Mouse (Mus musculus) heart, embryonic 12.5 days (tissue): Measurements from ENCODE around the gene Cntnap1. TPM values are rescaled to one million over a fixed set of nuclear protein-coding genes. Genes with fewer than 3 reads are reported as not detected.
"Not testable (repeated sequence)": the region's sequence is repeated elsewhere in the genome, so short reads cannot be mapped to it uniquely, and the experiment has no call there.

Experiments used
- ATAC-seq: fragments of 200-750 bp; cut with Nextera tagmentation; 2 replicates; pipeline ENCODE4 v1.8.0; 2017; ENCODE audit warnings: moderate TSS enrichment, moderate library complexity; ENCODE audit not compliant: insufficient number of reproducible peaks, low FRiP score
- H3K27ac ChIP-seq: fragments of 300-500 bp; sonication (generic); 2 replicates; pipeline ENCODE4 v1.5.1; 2016; ENCODE audit warnings: mild to moderate bottlenecking, moderate library complexity; ENCODE audit not compliant: poor library complexity, severe bottlenecking
- H3K27me3 ChIP-seq: fragments of 300-500 bp; sonication (generic); replicated peaks from 2 replicates; pipeline ENCODE4 v1.6.1; 2016; ENCODE audit warnings: mild to moderate bottlenecking, moderate library complexity
- H3K36me3 ChIP-seq: fragments of 300-500 bp; sonication (generic); 2 replicates; pipeline ENCODE4 v1.6.1; 2016; ENCODE audit warnings: mild to moderate bottlenecking, moderate library complexity
- H3K4me1 ChIP-seq: fragments of 300-500 bp; sonication (generic); replicated peaks from 2 replicates; pipeline ENCODE4 v1.6.1; 2016; ENCODE audit warnings: mild to moderate bottlenecking
- H3K4me2 ChIP-seq: fragments of 300-500 bp; sonication (generic); 2 replicates; pipeline ENCODE4 v1.6.1; 2016; ENCODE audit warnings: mild to moderate bottlenecking, moderate library complexity
- H3K4me3 ChIP-seq: fragments of 300-500 bp; sonication (generic); 2 replicates; pipeline ENCODE4 v1.5.1; 2016; ENCODE audit warnings: mild to moderate bottlenecking
- H3K9ac ChIP-seq: fragments of 300-500 bp; sonication (generic); 2 replicates; pipeline ENCODE4 v1.6.1; 2016; ENCODE audit warnings: mild to moderate bottlenecking, moderate library complexity
- H3K9me3 ChIP-seq: fragments of 300-500 bp; sonication (generic); replicated peaks from 2 replicates; pipeline ENCODE4 v1.6.1; 2016; ENCODE audit warnings: mild to moderate bottlenecking, moderate library complexity
- WGBS: fragments of 180-500 bp; shearing (Covaris S2); methylation state at CpG from one replicate; pipeline ENCODE4 v1.1.7; 2016; 5-methylcytosine and 5-hydroxymethylcytosine counted together
- polyA plus RNA-seq: library from polyadenylated mRNA; unstranded; fragments of >200 nt; fragmentation: Nextera tagmentation; extraction: Ambion mirVana; gene quantifications from 2 replicates; pipeline ENCODE4 v1.2.1, GENCODE M21; 2016

Cntnap1 gene
- polyA plus RNA-seq, 1 experiment from 2014 or later = 0.37 TPM

- no peak for ATAC-seq
- Histone ChIP-seq H3K4me2 (no peak overlapping the region), H3K4me1 (peaks cover 16% of the 10 kb centered on the region; the same call in 1 of the 2 replicates), H3K27ac (no peak overlapping the region), H3K9me3 (no peaks in the 10 kb centered on the region), H3K4me3 (no peak overlapping the region), H3K9ac (no peak overlapping the region), H3K27me3 (no peaks in the 10 kb centered on the region), H3K36me3 (no peaks in the 10 kb centered on the region)
- 85% methylated on average over 1 of the region's 1 CpGs for WGBS
These were observed 17.5 kb upstream of the Cntnap1 start for GRCm38 (mm10) chr11:101152825-101153224.

DNA sequence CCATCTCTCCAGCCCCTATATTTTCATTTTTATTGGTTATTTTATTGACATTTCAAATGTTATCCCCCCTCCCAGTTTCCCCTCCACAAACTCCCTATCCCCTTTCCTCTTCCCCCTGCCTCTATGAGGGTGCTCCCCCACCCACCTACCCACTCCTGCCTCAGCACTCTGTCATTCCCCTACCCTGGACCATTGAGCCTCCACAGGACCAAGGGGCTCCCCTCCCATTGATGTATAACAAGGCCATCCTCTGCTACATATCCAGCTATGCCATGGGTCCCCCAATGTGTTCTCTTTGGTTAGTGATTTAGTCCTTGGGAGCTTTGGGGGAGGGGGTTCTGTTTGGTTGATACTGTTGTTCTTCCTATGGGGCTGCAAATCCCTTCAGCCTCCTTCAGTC lies 15.7 kb upstream of the Cntnap1 start:
- Histone ChIP-seq H3K27ac (no peak overlapping the region), H3K9me3 (no peaks in the 10 kb centered on the region), H3K4me1 (peaks cover 6% of the 10 kb centered on the region; the same call in 1 of the 2 replicates), H3K4me3 (no peak overlapping the region), H3K27me3 (no peaks in the 10 kb centered on the region), H3K36me3 (no peaks in the 10 kb centered on the region), H3K4me2 (no peak overlapping the region), H3K9ac (no peak overlapping the region)
- ATAC-seq = no peak

- Histone ChIP-seq H3K4me3 (no peak overlapping the region), H3K27me3 (no peaks in the 10 kb centered on the region), H3K4me1 (peaks cover 5% of the 10 kb centered on the region; the same call in 1 of the 2 replicates), H3K9me3 (no peaks in the 10 kb centered on the region), H3K4me2 (peak overlapping the region; percentile 75; the same call in 1 of the 2 replicates), H3K36me3 (no peaks in the 10 kb centered on the region), H3K27ac (no peak overlapping the region), H3K9ac (no peak overlapping the region)
- no peak for ATAC-seq
- 62% methylated on average over 6 of the region's 6 CpGs for WGBS
These were observed 15.2 kb upstream of the Cntnap1 start for GRCm38 (mm10) chr11:101155151-101155550.

DNA sequence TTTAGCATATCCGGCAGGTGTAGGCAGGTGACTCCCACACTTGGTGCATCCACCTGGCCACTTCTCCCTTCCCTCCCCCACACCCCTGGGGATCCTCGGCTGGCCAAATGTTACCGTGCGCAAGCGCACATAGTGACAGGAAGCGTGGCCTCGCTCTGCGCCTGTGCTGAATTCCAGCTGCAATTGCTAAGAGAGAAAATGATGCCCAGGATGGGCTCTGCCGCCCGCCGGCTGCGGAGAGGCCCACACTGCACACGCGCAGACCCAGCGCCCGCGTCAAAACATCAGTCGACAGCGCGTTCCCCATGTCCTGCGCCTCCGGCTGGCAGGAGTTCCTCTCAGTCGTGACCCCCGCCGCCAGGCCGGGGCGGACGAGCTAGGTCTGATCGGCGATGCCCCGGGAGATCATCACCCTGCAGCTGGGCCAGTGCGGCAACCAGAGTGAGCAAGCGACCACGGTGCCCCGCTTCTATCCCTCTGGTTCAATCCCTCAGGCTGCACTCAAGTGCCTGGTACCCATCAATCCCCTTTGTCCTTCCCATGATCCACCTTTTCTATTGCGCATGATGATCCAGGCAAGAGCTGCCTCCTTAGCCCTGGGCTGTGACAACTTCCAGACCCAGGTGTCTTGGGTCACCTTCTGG lies 14.5 kb upstream of the Cntnap1 start, which contains the start of gene Tubg2:
Gene Tubg2 (plus strand): TSS at position 180 of the 644 bp plus-strand sequence.
- WGBS = 2% methylated on average over 36 of the region's 36 CpGs
- peak within 1 kb of the TSS; percentile 59 for H3K9ac ChIP-seq
- H3K27me3 ChIP-seq = no peaks in the 10 kb centered on the region
- H3K36me3 ChIP-seq = peaks cover 1% of the 10 kb centered on the region; the same call in 1 of the 2 replicates
- H3K27ac ChIP-seq = peak within 1 kb of the TSS; percentile 14; the same call in 1 of the 2 replicates
- ATAC-seq = peak; percentile 66
- peaks cover 5% of the 10 kb centered on the region; the same call in 1 of the 2 replicates for H3K4me1 ChIP-seq
- H3K4me3 ChIP-seq = peak within 1 kb of the TSS; percentile 46
- H3K4me2 ChIP-seq = peak within 1 kb of the TSS; percentile 75
- no peaks in the 10 kb centered on the region for H3K9me3 ChIP-seq

DNA sequence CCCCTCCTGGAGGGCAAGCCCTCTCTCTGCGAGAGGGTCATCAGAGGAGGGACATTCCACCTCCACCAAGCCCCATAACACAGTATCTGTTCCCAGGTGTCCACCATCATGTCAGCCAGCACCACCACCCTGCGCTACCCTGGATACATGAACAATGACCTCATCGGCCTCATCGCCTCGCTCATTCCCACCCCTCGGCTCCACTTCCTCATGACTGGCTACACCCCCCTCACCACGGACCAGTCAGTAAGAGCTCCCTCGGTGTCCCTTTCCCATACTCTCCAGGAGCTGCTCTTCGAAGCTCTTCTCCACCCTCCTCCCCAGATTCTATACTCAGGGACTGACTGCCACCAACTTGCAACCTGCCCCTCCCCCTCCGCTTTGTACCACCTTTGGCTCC lies 10.2 kb upstream of the Cntnap1 start:
- H3K36me3 ChIP-seq = peaks cover 44% of the 10 kb centered on the region
- H3K27me3 ChIP-seq = peaks cover 39% of the 10 kb centered on the region
- ATAC-seq, H3K9me3 ChIP-seq, H3K4me2 ChIP-seq, H3K4me3 ChIP-seq, H3K9ac ChIP-seq, H3K27ac ChIP-seq: not testable (repeated sequence)
- H3K4me1 ChIP-seq = peaks cover 21% of the 10 kb centered on the region
- WGBS = 72% methylated on average over 9 of the region's 10 CpGs

GRCm38 (mm10) chr11:101160981-101161505 lies 9.3 kb upstream of the Cntnap1 start:
- WGBS = 72% methylated on average over 8 of the region's 8 CpGs
- peaks cover 51% of the 10 kb centered on the region for H3K36me3 ChIP-seq
- H3K9me3 ChIP-seq, ATAC-seq, H3K27ac ChIP-seq, H3K4me3 ChIP-seq, H3K9ac ChIP-seq, H3K4me2 ChIP-seq: not testable (repeated sequence)
- peaks cover 48% of the 10 kb centered on the region for H3K27me3 ChIP-seq
- H3K4me1 ChIP-seq = peaks cover 24% of the 10 kb centered on the region

DNA sequence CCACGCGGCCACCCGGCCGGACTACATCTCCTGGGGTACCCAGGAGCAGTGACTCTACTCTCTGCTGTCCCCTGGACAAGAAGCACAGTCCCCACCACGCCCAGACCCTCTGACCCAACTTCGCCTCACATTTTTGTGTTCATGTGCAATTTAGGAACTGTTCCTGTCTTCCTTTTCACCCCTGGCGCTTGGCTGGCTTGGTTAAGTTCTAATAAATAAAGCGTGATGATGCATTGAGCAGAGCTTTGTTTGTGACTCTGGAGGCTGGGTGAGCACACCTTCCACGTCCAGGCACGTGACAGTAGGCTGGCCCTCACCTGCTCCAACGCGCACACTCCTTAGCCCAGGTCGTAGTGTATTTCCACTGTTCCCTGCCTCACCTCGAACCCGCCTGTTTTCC lies 8.8 kb upstream of the Cntnap1 start:
- Histone ChIP-seq H3K4me3 (no peak overlapping the region), H3K9me3 (no peaks in the 10 kb centered on the region), H3K27ac (no peak overlapping the region), H3K4me2 (no peak overlapping the region), H3K27me3 (peaks cover 53% of the 10 kb centered on the region), H3K4me1 (peaks cover 20% of the 10 kb centered on the region), H3K36me3 (peaks cover 56% of the 10 kb centered on the region), H3K9ac (no peak overlapping the region)
- no peak for ATAC-seq
- 85% methylated on average over 15 of the region's 15 CpGs for WGBS

GRCm38 (mm10) chr11:101162301-101162700 lies 8.0 kb upstream of the Cntnap1 start:
- no peak for ATAC-seq
- H3K4me3 ChIP-seq = no peak overlapping the region
- no peak overlapping the region for H3K4me2 ChIP-seq
- peaks cover 20% of the 10 kb centered on the region for H3K4me1 ChIP-seq
- H3K36me3 ChIP-seq = peaks cover 63% of the 10 kb centered on the region
- 55% methylated on average over 5 of the region's 5 CpGs for WGBS
- H3K9me3 ChIP-seq = no peaks in the 10 kb centered on the region
- H3K27ac ChIP-seq = no peak overlapping the region
- H3K27me3 ChIP-seq = peaks cover 61% of the 10 kb centered on the region
- no peak overlapping the region for H3K9ac ChIP-seq

DNA sequence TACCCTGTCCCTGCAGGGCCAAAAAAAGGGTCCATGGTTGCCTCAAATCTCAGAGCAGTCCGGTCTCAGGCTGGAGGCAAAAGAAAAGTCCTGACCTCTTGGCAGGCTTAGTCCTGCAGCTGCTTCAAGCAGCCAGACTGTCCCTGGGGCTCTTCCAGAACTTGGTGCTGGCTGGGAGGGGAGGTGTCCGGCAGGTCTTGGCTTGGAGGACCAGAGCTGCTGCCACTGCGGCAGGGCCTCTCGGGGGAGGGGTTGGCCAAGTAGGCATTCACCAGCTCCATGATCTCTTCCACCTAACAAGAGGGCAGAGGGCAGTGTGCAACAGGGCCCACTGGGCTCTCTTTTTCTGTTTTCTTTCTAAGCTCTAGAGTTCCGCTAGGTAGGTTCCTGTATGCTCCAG lies 7.6 kb upstream of the Cntnap1 start:
- no peak overlapping the region for H3K9ac ChIP-seq
- H3K27me3 ChIP-seq = peaks cover 66% of the 10 kb centered on the region
- H3K4me3 ChIP-seq = no peak overlapping the region
- 73% methylated on average over 5 of the region's 5 CpGs for WGBS
- H3K4me1 ChIP-seq = peaks cover 20% of the 10 kb centered on the region
- no peaks in the 10 kb centered on the region for H3K9me3 ChIP-seq
- no peak overlapping the region for H3K27ac ChIP-seq
- ATAC-seq = no peak
- no peak overlapping the region for H3K4me2 ChIP-seq
- H3K36me3 ChIP-seq = peaks cover 68% of the 10 kb centered on the region

DNA sequence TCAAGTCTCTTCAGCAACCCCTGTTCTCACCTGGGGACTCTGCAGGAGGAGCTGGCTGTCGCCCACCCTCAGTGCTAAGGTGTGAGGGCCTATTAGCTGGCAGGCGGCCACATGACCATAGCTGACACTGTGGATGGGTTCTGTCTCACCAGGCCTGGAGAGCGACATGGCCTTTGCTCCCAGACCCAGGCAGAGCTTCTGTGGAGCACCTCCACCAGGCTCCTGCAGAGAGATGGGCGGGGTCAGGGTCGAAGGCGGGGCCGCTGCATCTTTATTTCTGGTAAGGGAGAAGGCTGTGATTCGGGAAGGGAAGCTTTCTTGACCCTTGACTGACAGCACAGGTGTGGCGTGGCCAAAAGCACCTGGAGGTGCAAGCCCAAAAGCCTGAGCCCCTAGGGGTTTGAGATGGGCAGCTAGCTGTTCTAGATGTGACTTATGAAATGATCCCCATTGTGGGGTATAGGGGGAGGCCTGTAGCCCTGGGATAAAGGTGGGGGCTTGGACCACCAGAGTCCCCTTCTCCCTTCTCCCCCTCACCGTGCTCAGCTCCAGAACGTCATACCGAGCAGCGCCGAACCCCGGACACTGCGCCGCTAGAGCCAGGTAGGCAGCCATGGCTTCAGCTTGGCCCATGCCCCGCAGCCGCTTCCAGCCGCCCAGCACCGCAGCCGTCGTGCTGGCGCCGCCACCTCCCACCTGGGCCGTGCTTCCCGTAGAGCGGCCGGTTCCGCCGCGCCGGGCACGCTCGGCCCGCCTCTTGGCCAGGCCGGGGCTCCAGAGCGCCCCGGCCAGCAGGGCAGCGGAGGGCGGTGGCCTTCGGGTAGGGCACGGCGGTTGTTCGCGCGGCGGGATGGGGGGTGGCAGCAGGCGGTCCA lies 6.6 kb upstream of the Cntnap1 start:
- Histone ChIP-seq H3K27me3 (peaks cover 75% of the 10 kb centered on the region), H3K4me1 (peaks cover 28% of the 10 kb centered on the region), H3K9ac (peak overlapping the region; percentile 65), H3K27ac (no peak overlapping the region), H3K4me3 (peak overlapping the region; percentile 34), H3K4me2 (peak overlapping the region; percentile 68), H3K36me3 (peaks cover 75% of the 10 kb centered on the region), H3K9me3 (no peaks in the 10 kb centered on the region)
- WGBS = 34% methylated on average over 49 of the region's 49 CpGs
- ATAC-seq = no peak

GRCm38 (mm10) chr11:101164351-101164665 lies 6.0 kb upstream of the Cntnap1 start:
- ATAC-seq = no peak
- 29% methylated on average over 21 of the region's 21 CpGs for WGBS
- Histone ChIP-seq H3K4me3 (peak overlapping the region; percentile 34), H3K27ac (no peak overlapping the region), H3K9me3 (no peaks in the 10 kb centered on the region), H3K9ac (peak overlapping the region; percentile 65), H3K4me2 (peak overlapping the region; percentile 68), H3K27me3 (peaks cover 81% of the 10 kb centered on the region), H3K4me1 (peaks cover 33% of the 10 kb centered on the region), H3K36me3 (peaks cover 75% of the 10 kb centered on the region)
